Mouse (Mus musculus) thymus, postnatal 36 days (tissue): Measurements from ENCODE around the gene Myh15.
A peak's percentile ranks its signal among the peaks of the same experiment; 100 is the strongest.
"Not testable (repeated sequence)": the region's sequence is repeated elsewhere in the genome, so short reads cannot be mapped to it uniquely, and the experiment has no call there.

Experiments
- DNase-seq, 2 experiments: peaks; one replicate each; pipeline ENCODE4 v3.0.0; 2022; ENCODE audit warnings: mixed read lengths in 2 of 2

Gene Myh15

GRCm38 (mm10) chr16:49057186-49057585, at the start of gene Myh15:
Gene Myh15 (plus strand): TSS chr16:49057486.
- DNase-seq = no peak

DNA sequence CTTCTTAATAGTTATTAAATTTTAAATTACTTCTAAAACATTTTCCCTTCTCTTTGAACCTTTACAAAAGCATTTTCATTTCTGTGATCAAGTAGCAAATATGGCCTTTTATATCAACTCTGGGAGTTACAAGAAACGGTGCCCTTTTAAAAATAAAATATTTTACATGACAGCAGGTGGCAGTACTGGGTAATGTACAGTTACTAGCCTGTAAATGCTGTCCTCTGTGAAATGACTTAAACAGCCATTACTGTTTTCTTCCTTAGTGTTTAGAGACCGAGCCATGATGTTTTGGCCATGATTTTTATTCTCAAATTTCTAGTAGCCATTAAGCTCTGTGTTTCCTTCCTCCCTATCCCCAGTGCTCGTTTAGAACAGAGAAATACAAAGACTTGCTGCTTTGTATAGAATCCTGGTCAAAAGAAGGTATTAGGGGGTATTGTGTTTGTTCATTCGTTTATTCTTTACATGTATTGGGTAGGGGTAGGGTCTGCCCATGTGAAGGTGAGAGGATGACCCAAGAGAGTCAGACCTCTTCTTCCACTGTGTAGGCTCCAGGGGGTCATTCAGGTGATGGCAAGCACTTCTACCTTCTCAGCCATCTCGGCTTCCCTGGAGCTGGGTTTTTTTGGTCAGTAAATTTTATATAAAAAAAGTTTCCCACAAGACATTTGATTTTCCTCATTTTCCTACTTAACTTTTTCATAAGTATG, 40.5 kb upstream of the Myh15 start:
- DNase-seq = no peak

- DNase-seq = no peak
Observed at GRCm38 (mm10) chr16:49035852-49036251, 21.4 kb upstream of the Myh15 start.

- no peak for DNase-seq
Observed at GRCm38 (mm10) chr16:49037771-49038170, 19.5 kb upstream of the Myh15 start.

- no peak for DNase-seq
Observed at GRCm38 (mm10) chr16:49040554-49041221, 16.6 kb upstream of the Myh15 start.

DNA sequence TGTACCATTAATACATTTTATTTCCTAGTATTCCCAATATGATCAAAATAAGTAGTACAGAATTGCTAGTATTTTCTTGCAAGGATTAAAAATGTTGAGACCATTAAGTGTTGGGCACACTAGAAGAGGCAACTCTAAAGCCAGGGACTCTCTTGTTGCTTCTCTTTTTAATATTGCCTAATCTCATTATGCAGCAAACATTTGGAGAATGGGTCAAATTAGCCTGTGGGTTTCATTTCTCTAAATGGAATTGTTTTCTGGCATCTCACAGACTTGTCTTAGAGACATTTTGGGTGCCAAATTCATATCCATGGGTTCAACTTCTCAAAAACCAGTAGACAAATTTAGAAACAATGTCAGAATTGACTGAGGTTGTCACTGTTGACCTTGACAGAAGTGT, 8.1 kb upstream of the Myh15 start:
- DNase-seq = no peak

DNA sequence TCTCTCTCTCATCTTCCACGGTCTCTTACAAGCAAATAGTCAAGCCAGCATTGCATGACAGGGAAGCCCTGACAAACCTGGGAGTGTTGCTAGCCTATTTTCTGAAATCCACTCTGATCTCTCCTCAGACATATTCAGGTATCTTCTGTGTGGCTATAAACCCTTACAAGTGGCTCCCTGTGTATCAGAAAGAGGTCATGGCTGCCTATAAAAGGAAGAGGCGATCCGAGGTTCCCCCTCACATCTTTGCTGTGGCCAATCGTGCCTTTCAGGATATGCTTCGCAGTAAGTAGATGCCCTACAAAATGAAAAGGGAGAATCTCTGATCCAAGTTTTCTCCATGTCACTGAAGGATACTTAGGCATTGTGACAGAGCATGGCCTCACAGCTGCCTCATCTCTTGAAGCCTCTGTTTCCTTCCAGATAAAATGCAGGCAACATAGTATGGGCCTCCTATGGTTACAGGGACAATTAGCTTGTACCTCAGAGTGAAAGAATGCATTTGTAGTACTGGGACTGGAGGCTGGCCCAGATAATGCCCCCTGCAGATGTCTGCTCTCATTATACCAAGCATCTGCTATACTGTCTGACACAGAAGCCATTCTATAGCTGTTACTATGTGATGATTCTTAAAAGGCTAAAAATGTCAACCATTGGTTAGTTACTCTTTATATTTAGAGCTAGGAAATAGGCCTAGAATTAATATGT, 12.1 kb downstream of the Myh15 start:
- no peak for DNase-seq

- no peak for DNase-seq
Observed at GRCm38 (mm10) chr16:49071316-49071715, 14.0 kb downstream of the Myh15 start.

- DNase-seq = no peak
Observed at GRCm38 (mm10) chr16:49128015-49128414, 70.7 kb downstream of the Myh15 start.

DNA sequence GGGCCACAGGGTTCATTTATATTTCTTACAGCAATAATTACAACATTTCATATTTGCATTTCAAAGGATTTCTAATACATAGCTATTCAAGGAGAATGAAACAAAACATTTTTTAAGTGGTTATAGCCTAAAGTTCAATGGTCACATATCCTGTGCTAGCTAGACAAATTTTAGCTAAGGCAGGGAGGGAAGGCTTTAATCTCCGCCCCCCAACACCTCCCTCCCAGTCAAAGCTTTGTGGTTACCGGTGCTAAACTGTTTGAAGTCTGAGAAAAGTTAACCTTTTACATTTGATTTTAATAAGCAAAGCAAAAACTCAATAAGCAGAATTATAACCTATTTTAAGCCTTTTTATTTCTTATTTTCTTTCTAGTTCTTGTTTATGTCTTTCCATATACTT, 98.9 kb downstream of the Myh15 start:
- DNase-seq = no peak

DNA sequence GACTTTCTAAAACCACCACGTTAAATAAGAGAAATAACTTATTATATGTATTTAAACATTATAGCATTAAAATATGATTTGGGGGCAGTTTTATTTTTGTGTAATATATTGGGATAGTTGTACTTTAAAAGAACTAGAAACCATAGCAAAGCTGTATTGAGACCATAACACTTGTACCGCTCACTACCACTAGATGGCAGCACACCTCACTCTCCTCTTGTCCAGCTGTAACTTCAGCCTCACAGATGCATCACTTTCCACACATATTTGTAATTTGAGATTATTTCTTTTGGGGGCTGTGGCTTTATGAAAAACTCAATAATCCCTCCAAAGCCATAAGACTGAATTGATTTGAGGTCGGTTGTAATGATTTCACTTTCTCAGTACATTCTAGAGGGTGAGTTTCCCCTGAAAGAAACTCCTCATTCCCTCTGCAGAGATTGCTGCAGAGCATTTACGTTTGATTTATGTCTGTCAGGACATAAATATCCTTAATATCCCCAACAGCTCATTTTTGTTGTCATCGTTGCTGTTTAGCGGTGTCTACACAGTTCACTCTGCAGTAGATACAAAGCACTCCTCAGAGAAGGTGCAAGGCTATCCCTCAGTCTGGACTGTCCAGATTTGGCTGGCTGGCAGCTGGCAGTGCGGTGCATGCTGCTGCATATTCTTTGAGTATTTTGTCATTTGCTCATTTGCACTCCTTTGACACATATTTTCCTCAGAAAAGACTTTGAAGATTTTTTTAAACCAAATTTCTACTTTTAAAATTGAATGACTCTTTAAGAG, 107.3 kb downstream of the Myh15 start:
- DNase-seq = peak; percentile 7 to 16

- no peak for DNase-seq
Observed at GRCm38 (mm10) chr16:49165728-49166127, 108.4 kb downstream of the Myh15 start.

DNA sequence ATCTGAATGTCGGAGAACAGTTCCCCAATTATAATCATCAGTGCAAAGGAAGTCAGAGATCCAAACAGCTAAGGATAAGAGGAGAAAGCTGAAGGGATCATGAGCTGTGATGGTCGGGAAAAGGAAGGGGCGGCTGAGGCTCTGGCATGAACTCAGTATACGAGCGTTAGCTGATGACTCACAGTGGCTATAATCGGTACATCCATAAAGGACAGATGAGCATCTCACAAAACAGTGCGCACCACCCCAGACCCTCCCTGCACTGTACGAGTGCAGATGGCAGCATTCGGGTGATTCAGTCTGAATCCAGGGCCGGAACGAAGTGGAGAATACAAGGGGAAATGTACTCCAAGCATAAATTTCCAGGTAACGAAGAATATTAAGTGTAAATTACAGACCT, 110.0 kb downstream of the Myh15 start:
- DNase-seq = no peak

- DNase-seq = no peak
Observed at GRCm38 (mm10) chr16:49175077-49175476, 117.8 kb downstream of the Myh15 start.

GRCm38 (mm10) chr16:49175729-49176395, 118.6 kb downstream of the Myh15 start:
- no peak for DNase-seq

GRCm38 (mm10) chr16:49193521-49193920, 136.2 kb downstream of the Myh15 start:
- DNase-seq = no peak

- DNase-seq = no peak
Observed at GRCm38 (mm10) chr16:49193986-49194385, 136.7 kb downstream of the Myh15 start.

DNA sequence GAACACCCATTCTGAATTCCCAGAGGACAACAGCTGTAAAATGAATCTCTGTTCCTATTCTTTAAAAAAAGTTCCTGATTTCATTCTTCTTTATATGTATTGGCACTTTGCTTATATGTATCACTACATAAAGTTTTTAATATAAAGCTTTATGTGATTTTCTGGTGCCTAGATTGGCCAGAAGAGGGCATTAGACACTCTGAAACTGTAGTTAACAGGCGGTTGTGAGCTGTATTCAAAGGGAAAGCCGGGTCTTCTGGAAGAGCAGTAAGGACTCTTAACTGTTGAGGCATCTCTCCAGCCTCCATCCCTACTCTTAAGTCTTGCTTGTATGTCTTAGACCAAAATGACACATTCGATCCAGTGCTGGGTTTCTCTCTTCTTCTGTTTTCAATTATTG, 139.0 kb downstream of the Myh15 start:
- DNase-seq = no peak

DNA sequence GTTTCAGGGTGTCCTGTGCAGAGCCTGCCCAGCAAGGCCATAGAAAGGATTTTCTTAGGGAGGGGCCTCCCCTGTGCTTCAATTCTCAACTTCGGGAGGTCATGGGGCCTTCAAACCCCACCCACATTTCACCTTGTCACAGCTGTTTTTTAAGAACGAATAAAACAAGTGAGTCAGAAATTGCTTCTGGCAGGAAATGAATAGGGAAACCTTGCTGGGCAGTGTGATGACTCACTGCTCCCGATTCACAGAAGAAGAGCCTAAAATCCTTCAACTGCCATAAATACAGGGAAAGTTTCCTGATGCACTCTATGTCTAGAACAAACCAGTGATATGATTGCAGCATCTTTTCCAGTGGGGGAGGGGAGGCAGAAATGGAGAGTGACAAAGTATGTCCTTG, 140.7 kb downstream of the Myh15 start:
- DNase-seq = no peak

- no peak for DNase-seq
Observed at GRCm38 (mm10) chr16:49223733-49224132, 166.4 kb downstream of the Myh15 start.

- DNase-seq = not testable (repeated sequence)
Observed at GRCm38 (mm10) chr16:49243517-49243916, 186.2 kb downstream of the Myh15 start.
